Mouse (Mus musculus): ENCODE measurements around the gene Tppp2.

Tppp2 gene

DNA sequence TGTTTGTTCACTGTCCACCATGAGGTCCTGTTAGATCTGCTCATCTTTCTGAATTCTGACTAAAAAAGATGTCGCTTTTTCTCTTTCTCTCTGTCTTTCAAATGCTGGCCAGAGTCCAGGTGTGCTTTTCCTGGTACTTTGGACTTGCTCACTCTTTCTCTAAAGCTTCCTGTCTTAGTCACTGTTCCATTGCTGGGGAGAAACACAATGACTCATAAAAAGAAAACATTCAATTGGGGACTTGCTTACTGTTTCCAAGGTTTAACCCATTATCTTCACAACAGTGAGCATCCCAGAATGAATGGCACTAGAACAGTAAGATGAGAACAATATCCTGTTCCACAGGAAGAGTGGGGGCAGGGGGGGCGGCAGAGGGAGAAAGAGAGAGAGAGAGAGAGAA, 42.1 kb downstream of the Tppp2 start:
- DNase-seq, result no peak

DNA sequence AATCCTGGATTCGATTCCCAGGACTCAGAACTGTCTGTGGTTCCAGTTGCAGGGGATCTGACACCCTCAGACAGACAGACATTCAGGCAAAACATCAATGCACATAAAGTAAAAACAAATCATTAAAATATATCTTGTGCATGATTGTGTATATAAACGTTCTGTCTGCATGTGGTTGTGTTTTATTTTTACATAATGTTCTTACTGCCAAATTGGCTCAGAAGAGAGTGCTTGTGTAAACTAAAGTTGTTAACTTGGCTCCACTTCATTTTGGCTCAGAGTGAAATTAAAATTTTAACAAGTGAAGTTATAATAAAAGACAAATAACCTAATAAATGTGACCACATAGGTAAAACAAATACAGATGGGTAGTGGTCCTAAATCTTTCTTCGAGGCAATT, 49.2 kb downstream of the Tppp2 start:
- DNase-seq, result no peak

Measured in thymus, postnatal 25 days (tissue).